Mouse (Mus musculus) MN1 (cell line): ENCODE measurements around the gene Gltp.
A peak's percentile ranks its signal among the peaks of the same experiment; 100 is the strongest.

ENCODE experiments used
- DNase-seq: peaks from one replicate; pipeline ENCODE4 v3.0.0-alpha.2; 2016; ENCODE audit warnings: low spot score

The Gltp gene

GRCm38 (mm10) chr5:114690633-114691567, at the start of gene Gltp:
Gene Gltp (minus strand): TSS chr5:114690984.
- peak; percentile 88 for DNase-seq

GRCm38 (mm10) chr5:114738707-114739241, 48.0 kb upstream of the Gltp start:
- DNase-seq, result peak; percentile 14

GRCm38 (mm10) chr5:114737090-114737887, 46.5 kb upstream of the Gltp start:
- no peak for DNase-seq

GRCm38 (mm10) chr5:114733606-114734005, 42.8 kb upstream of the Gltp start:
- no peak for DNase-seq

GRCm38 (mm10) chr5:114731969-114732368, 41.2 kb upstream of the Gltp start:
- DNase-seq, result no peak

GRCm38 (mm10) chr5:114731498-114731897, 40.7 kb upstream of the Gltp start:
- DNase-seq, result no peak

GRCm38 (mm10) chr5:114730129-114730528, 39.3 kb upstream of the Gltp start:
- peak; percentile 15 for DNase-seq

DNA sequence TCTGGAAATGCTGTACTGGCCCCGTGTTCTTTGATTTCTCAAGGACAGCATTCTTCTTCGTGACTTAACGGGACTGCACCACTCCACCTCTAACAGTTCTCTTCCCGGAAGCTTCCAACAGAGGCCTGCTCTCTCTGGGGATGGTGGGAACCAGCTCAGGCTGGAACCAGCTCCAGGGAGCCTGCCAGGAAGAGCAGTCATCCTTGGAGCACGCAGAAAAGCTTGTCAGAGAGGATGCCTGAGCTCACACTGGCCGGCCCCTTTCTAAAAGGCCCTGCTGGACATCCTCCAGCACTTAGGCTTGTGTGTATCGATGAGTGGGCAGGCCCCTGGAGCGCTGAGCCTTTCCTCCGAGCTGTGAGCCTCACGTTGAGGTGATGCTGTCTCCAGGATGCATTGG, 37.4 kb upstream of the Gltp start:
- DNase-seq, result no peak

GRCm38 (mm10) chr5:114722846-114723245, 32.1 kb upstream of the Gltp start:
- DNase-seq, result no peak

DNA sequence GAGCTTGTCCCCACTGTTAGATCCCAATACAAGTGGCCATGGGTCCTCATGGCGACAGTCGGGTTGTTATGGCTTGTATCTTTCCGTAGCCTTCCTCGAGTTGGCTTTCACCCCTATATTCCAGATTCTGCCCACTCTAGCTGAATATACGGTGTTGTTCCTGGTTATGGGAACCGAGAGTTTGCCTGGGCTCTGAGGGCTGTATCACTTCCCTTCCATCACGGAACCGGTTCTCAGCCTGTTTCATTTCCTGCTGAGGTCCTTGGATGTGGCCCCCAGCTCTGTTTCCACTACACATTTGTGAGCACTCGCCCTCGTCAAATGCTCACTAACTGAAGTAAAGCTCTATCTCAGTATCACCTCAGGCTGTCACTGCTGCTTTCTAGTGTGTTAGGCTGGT, 31.2 kb upstream of the Gltp start:
- DNase-seq, result no peak

DNA sequence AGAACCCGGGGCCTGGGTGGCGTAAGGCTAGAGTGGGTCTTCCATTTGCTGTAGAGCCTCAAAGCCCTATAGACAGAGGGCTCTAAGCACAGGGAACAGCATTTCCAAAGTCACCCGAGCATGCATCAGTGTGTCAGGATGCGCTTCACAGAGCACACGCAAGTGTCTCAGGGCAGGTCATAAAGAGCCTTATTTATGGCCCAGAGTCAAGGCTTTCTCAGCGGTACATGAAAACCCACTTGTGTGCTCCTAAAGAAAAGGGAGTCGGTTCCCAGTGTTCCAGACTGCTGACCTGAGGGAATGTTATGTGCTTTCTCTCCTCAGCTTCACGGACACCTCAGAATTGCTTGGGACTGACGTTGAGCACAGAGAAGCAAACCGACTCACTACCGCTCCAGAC, 30.0 kb upstream of the Gltp start:
- no peak for DNase-seq

DNA sequence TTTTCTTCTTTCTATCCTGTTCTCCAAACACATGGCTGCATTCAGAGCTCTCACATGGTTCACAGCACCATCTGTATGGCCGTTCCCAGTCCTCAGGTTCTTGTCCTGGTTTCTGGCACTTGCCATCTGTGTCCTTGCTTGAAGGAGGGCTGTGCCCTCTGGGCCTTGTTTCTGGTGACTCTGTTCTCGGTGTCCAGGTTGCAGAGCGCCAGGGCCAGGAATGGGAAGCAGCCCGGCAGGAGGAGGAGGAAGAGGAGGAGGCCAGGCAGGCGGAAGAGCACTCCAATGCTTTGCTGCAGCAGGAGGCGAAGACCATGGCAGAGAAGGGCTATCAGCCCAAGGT, 29.1 kb upstream of the Gltp start:
- no peak for DNase-seq

- no peak for DNase-seq
Observed at GRCm38 (mm10) chr5:114719003-114719927, 28.5 kb upstream of the Gltp start.

DNA sequence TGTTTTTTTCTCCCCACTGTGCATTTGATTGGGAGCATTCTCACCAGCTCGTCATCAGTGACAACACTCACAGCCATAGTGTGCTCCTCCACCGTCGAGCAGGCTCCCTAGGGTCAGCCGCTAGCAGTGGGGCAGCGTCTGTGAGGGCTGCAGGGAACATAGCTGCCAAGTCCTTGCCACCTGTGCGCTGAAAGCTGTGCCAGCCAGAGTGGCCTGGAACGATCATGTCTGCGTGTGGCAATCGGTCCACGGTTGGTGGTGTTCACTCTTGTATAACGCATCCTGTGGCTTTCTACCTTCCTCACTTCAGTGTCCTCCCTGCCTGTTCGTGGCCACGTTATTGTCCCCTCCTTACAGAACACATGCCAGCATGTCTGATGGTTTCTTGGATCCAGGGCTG, 27.7 kb upstream of the Gltp start:
- no peak for DNase-seq

GRCm38 (mm10) chr5:114717937-114718336, 27.2 kb upstream of the Gltp start:
- no peak for DNase-seq

DNA sequence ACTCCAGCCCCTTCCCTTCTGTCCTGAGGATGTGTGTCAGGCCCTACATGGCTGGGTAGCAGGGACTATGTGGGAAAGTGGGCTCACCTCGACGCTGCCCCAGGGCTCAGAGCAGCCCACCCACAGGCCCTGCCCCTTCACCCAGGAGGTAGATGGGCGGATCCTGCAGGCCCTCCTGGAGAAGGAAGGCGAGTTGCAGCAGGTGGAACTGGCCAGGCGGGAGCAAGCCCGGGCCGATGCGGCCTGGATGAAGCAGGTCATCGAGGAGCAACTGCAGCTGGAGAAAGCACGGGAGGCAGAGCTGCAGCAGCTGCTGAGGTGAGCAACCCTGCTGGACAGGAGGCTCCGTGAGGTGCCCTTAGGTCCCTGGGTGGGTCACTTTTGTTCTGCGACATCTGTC, 26.5 kb upstream of the Gltp start:
- no peak for DNase-seq

DNA sequence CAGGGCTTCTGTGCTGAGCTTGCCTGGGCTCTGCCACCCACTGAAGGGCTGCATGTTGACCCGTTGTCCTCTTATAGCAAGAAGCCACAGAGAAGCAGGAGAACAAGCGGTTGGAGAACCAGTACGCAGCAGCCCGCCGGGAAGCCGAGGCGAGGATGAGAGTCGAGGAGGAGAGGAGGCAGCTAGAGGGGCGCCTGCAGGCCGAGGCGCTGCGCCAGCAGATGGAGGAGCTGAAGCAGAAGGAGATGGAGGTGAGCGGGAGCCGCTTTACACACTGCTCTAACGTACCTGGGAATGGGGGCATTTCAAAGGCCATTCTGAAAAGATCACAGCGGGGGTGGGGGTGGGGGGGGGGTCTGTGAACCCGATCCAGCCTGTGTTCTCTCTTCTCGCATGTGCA, 23.8 kb upstream of the Gltp start:
- DNase-seq, result no peak

DNA sequence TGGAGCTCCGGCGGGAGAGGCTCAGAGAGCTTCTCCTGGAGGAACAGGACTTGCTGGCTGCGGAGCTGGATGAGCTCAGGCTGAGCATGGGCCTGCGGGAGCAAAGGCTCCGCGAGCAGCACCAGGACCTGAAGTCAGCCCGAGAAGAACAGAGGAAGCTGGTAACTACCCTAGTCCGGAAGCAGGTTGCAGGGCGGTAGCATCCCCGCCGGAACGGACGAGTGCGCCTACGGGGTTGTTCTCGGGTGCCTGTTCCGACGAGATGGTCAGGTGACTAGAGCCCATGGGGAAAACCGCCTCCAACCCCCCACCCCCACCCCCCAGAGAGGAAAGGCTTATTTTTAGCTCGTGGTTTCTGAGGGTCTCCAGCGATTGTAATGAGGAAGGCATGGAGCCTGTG, 18.6 kb upstream of the Gltp start:
- DNase-seq, result no peak

DNA sequence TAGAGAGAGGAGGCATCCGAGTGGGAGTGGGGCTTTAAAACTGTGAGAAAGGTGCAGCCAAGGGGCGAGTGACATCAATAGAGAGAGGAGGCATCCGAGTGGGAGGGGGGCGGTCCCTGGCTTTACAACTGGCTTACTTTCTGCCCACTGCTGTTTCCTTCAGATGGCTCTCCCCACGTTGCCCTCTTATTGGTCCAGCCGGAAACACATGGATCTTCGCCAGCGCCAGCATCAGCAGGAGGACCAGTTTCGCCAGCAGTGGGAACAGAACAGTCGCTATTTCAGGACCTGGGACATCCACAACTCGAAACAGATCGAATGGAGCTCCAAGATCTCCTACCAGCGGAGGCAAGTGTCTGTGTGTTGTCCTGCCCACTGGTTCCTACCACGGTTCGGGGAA, 17.7 kb upstream of the Gltp start:
- no peak for DNase-seq

DNA sequence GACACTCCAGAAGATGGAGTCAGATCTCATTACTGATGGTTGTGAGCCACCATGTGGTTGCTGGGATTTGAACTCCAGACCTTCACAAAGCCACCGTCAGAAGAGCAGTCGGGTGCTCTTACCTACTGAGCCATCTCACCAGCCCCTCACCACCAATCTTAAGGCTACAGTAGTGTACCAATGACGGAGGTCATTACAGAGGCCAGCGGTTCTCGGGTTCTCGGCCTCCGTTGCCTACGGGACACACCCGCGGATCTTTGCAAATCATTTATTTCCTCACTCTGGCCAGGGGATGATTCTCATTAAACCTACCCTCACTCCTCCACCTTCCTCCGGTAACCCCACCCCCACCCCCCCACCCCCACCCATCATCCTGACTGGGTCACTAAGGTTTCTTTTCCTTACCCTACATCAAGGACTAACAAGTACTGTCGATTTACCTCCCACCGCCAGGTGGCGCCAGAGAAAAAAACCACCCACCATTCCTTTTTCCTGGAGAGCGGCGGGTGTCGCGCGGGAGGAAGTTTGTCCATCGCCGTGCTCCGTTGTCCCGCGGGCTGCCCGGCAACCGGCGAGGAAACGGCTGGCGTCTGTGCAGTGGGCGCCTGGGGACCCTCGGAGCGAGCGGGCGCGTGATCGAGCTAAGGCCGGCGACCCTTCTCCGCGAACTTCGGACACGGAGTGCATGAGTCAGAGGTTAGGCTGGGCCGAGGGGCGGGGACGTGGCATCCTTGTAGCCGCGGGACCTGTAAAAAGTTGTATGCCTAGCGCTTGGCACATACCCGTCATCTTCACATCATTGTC, 16.7 kb upstream of the Gltp start, which contains the start of gene Tchp:
TSS of gene Tchp (plus strand) at position 496 of the 804 bp plus-strand sequence.
- DNase-seq, result peak; percentile 83
